Mouse (Mus musculus): ENCODE data around the gene Magi1. TPM values are rescaled to one million over a fixed set of nuclear protein-coding genes. Genes with fewer than 3 reads are reported as not detected.

Gene Magi1
- polyA plus RNA-seq, 1 experiment from 2014 or later = 11.7 TPM

DNA sequence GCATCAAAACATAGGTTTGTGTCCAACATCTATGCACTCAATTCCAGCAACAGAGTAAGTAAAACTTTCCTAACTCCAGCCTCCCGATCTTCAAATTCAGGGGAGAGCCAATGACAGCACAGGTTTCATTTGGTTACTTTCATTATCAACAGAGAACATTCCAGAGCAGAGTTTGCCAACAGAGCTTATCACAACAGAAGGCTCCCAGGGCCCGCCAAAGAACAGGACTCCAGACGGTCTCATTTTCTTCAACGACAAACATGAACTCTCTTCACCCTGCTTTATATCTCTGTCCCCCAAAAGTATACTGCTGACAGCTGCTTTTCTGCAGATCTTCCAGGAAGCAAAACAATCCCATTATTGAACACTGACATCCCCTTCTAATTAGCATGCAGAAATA lies 481.3 kb downstream of the Magi1 start:
- 28% methylated on average over 4 of the region's 4 CpGs for WGBS
- Histone ChIP-seq H3K27ac (ENCODE audit: low read depth) (no peak overlapping the region), H3K4me3 (ENCODE audit: low read depth, low read length) (no peak overlapping the region), H3K36me3 (ENCODE audit: control insufficient read depth, insufficient read depth, low read length) (no peaks in the 10 kb centered on the region), H3K9me3 (ENCODE audit: control insufficient read depth, low read length) (no peaks in the 10 kb centered on the region), H3K4me1 (replicated peaks; ENCODE audit: control insufficient read depth, insufficient read depth, low read length) (no peaks in the 10 kb centered on the region), H3K9ac (ENCODE audit: low read length) (no peak overlapping the region), H3K27me3 (replicated peaks; ENCODE audit: control insufficient read depth, insufficient read depth, low read length) (no peaks in the 10 kb centered on the region), H3K4me2 (ENCODE audit: low read length) (no peak overlapping the region)
- DNase-seq (ENCODE audit: low spot score) (no peak), ATAC-seq (replicated peaks; ENCODE audit: low FRiP score, low TSS enrichment, low read depth) (no peak)

DNA sequence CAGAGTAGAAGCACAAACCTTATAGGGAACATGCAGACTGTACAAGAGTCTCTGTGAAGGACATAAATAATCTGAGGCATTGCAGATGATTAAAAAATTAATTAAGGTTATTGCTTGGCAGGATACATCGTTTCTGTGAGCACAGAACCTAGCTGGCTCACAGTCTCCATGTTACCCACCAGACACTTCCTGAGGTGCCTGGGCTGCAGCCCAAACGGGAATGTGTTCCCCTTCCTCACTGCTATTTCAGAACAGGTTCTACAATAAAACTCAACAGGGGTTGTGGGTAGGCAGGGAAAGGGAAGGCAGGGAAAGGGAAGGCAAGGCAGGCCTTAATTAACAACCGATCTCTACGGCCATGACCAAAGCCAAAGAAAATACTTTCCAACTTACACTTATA lies 483.3 kb downstream of the Magi1 start:
- Histone ChIP-seq H3K27ac (ENCODE audit: low read depth) (no peak overlapping the region), H3K9ac (ENCODE audit: low read length) (no peak overlapping the region), H3K27me3 (replicated peaks; ENCODE audit: control insufficient read depth, insufficient read depth, low read length) (no peaks in the 10 kb centered on the region), H3K9me3 (ENCODE audit: control insufficient read depth, low read length) (no peaks in the 10 kb centered on the region), H3K4me1 (replicated peaks; ENCODE audit: control insufficient read depth, insufficient read depth, low read length) (no peaks in the 10 kb centered on the region), H3K4me2 (ENCODE audit: low read length) (no peak overlapping the region), H3K4me3 (ENCODE audit: low read depth, low read length) (no peak overlapping the region), H3K36me3 (ENCODE audit: control insufficient read depth, insufficient read depth, low read length) (no peaks in the 10 kb centered on the region)
- DNase-seq (ENCODE audit: low spot score) (no peak), ATAC-seq (replicated peaks; ENCODE audit: low FRiP score, low TSS enrichment, low read depth) (no peak)
- 72% methylated on average over 4 of the region's 4 CpGs for WGBS

DNA sequence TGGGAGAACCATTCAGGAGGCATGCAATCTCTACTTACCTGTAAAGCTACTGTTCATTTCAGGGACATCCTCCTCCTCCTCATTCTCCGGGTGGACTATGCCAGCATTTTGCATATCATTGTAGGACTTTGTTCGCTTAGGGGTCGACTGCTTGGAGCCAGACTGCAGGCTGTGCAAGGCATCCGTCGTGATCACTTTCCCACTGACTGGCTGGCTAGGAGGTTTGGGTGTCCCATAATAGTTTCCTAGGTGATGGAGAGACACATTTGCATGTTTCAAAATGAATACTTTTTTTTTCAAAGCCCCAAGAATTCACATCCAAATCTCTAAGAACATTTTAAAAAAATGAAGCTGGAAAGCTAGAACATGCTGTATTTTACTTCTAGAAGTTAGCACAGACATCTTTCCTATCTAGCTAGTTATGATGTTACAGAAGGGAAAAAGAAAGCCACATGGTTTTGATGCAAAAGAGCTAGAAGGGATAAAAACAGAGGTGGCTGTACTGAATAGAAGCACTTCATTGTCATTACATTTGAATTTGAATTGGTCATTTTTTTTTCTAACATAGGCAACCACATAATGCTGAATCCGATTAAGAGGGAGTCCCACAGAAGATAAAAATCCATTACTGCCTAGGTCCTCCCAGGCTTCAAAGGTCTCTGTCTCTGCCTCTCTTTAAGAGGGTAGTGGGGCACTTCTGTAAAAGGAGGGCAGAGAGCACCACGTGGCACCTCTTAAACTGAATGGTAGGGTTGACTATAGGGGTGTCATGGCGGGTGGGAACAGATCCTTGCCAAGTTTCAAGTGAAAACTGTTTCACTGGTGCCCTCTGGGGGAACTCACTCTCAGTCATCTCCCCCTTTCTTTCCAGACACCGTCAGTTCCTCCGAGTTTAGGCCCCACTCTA lies 491.2 kb downstream of the Magi1 start:
- H3K4me3 ChIP-seq (ENCODE audit: low read depth, low read length) = no peak overlapping the region
- ATAC-seq (replicated peaks; ENCODE audit: low FRiP score, low TSS enrichment, low read depth) (no peak), DNase-seq (ENCODE audit: low spot score) (no peak)
- no peak overlapping the region for H3K4me2 ChIP-seq (ENCODE audit: low read length)
- 87% methylated on average over 10 of the region's 10 CpGs for WGBS
- H3K4me1 ChIP-seq (replicated peaks; ENCODE audit: control insufficient read depth, insufficient read depth, low read length) = no peaks in the 10 kb centered on the region
- H3K9me3 ChIP-seq (ENCODE audit: control insufficient read depth, low read length) = no peaks in the 10 kb centered on the region
- H3K27me3 ChIP-seq (replicated peaks; ENCODE audit: control insufficient read depth, insufficient read depth, low read length) = no peaks in the 10 kb centered on the region
- H3K27ac ChIP-seq (ENCODE audit: low read depth) = no peak overlapping the region
- H3K36me3 ChIP-seq (ENCODE audit: control insufficient read depth, insufficient read depth, low read length) = no peaks in the 10 kb centered on the region
- H3K9ac ChIP-seq (ENCODE audit: low read length) = no peak overlapping the region

DNA sequence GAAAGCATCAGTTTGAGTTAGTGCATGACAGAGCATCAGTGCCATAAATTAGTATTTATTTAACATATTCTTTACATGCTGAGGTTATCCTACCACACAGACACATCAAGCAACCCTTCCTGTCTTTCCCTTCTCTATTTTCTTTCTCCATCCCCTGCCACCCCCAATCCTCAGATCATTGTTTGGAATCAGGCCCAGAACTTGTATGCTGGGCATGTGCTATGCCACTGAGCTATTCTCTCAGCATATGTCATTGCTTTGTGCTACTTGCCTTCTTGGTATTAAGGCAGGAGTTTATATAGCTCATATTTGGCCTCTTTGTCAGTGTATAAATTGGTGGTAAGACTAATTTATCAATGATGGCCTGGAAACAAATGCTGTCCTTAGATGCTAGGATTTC lies 494.0 kb downstream of the Magi1 start:
- H3K9ac ChIP-seq (ENCODE audit: low read length) = no peak overlapping the region

DNA sequence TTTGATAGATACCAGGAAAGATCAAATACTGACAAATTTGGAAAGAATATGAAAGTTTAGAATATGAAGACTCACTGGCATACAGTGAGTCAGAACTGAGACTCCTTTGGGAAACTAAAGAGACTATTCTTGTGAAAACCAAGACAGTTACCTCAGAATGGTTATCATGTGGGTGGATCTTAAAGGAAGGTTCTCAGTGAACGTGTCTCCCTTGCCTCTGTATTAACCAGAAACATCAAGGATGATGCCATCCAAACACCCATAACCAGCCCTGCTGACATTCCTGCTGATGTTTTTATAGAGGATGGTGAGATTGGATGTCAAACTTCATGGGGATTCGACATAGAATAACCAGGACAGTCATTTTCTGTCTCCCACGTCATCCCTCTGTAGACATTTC lies 496.7 kb downstream of the Magi1 start:
- Histone ChIP-seq H3K27me3 (replicated peaks; ENCODE audit: control insufficient read depth, insufficient read depth, low read length) (no peaks in the 10 kb centered on the region), H3K4me1 (replicated peaks; ENCODE audit: control insufficient read depth, insufficient read depth, low read length) (no peaks in the 10 kb centered on the region), H3K36me3 (ENCODE audit: control insufficient read depth, insufficient read depth, low read length) (no peaks in the 10 kb centered on the region), H3K9ac (ENCODE audit: low read length) (no peak overlapping the region), H3K9me3 (ENCODE audit: control insufficient read depth, low read length) (no peaks in the 10 kb centered on the region), H3K4me3 (ENCODE audit: low read depth, low read length) (no peak overlapping the region), H3K4me2 (ENCODE audit: low read length) (no peak overlapping the region), H3K27ac (ENCODE audit: low read depth) (no peak overlapping the region)
- DNase-seq (ENCODE audit: low spot score) (no peak), ATAC-seq (replicated peaks; ENCODE audit: low FRiP score, low TSS enrichment, low read depth) (no peak)
- 82% methylated on average over 3 of the region's 3 CpGs for WGBS

More for the DNA sequence above, 494.0 kb downstream of the Magi1 start:
- Histone ChIP-seq H3K27me3 (replicated peaks; ENCODE audit: control insufficient read depth, insufficient read depth, low read length) (no peaks in the 10 kb centered on the region), H3K27ac (ENCODE audit: low read depth) (no peak overlapping the region), H3K4me1 (replicated peaks; ENCODE audit: control insufficient read depth, insufficient read depth, low read length) (no peaks in the 10 kb centered on the region), H3K36me3 (ENCODE audit: control insufficient read depth, insufficient read depth, low read length) (no peaks in the 10 kb centered on the region), H3K4me2 (ENCODE audit: low read length) (no peak overlapping the region), H3K9me3 (ENCODE audit: control insufficient read depth, low read length) (no peaks in the 10 kb centered on the region), H3K4me3 (ENCODE audit: low read depth, low read length) (no peak overlapping the region)
- ATAC-seq (replicated peaks; ENCODE audit: low FRiP score, low TSS enrichment, low read depth) (no peak), DNase-seq (ENCODE audit: low spot score) (no peak)

DNA sequence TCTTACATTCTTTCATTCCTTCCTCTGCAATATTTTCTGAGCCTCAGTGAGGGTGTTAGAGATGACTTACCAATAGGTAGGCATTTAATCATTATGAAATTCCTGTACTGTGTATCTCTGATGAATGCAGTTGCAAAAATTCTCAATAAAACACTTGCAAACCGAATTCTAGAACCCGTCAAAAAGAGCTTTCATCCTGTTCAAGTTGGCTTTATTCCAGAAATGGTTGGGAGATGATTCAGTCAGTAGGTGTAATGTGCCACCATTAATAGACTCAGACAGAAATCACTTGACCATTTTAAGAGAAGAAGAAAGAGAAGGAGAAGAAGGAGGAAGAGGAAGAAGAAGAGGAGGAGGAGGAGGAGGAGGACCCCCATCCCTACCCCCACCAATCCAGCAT lies 497.5 kb downstream of the Magi1 start:
- DNase-seq (ENCODE audit: low spot score) (no peak), ATAC-seq (replicated peaks; ENCODE audit: low FRiP score, low TSS enrichment, low read depth) (no peak)
- Histone ChIP-seq H3K4me2 (ENCODE audit: low read length) (no peak overlapping the region), H3K9me3 (ENCODE audit: control insufficient read depth, low read length) (no peaks in the 10 kb centered on the region), H3K9ac (ENCODE audit: low read length) (no peak overlapping the region), H3K36me3 (ENCODE audit: control insufficient read depth, insufficient read depth, low read length) (no peaks in the 10 kb centered on the region), H3K27me3 (replicated peaks; ENCODE audit: control insufficient read depth, insufficient read depth, low read length) (no peaks in the 10 kb centered on the region), H3K27ac (ENCODE audit: low read depth) (no peak overlapping the region), H3K4me3 (ENCODE audit: low read depth, low read length) (no peak overlapping the region), H3K4me1 (replicated peaks; ENCODE audit: control insufficient read depth, insufficient read depth, low read length) (no peaks in the 10 kb centered on the region)
- 64% methylated on average over 2 of the region's 2 CpGs for WGBS

DNA sequence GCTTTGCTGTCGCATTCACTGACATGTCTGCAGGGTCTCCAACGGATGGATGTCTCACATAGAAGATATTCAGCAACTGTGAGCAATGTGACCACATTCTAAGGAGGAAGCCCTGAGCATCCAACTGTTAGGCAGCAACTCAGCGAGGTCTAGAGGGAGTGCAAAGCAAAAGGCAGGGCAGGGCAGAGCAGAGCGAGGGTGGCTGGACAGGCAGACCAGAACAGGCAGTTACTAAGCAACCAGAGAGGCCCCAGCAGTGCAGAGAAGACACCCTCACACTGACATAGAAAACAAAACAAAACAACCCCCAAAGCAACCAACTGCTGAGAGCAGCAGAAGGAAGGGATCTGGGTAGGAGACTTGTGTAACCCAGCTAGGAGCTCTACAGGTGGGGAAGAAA lies 512.6 kb downstream of the Magi1 start:
- ATAC-seq (replicated peaks; ENCODE audit: low FRiP score, low TSS enrichment, low read depth) = no peak
- Histone ChIP-seq H3K4me3 (ENCODE audit: low read depth, low read length) (no peak overlapping the region), H3K9me3 (ENCODE audit: control insufficient read depth, low read length) (peaks cover 5% of the 10 kb centered on the region; the same call in 1 of the 2 replicates), H3K27ac (ENCODE audit: low read depth) (no peak overlapping the region), H3K36me3 (ENCODE audit: control insufficient read depth, insufficient read depth, low read length) (0 out of 2 replicates have a peak, but pooled peaks cover 4% of the 10 kb centered on the region), H3K9ac (ENCODE audit: low read length) (no peak overlapping the region), H3K27me3 (replicated peaks; ENCODE audit: control insufficient read depth, insufficient read depth, low read length) (no peaks in the 10 kb centered on the region), H3K4me2 (ENCODE audit: low read length) (no peak overlapping the region), H3K4me1 (replicated peaks; ENCODE audit: control insufficient read depth, insufficient read depth, low read length) (no peaks in the 10 kb centered on the region)
- 55% methylated on average over 4 of the region's 4 CpGs for WGBS
- DNase-seq (ENCODE audit: low spot score) = no peak

DNA sequence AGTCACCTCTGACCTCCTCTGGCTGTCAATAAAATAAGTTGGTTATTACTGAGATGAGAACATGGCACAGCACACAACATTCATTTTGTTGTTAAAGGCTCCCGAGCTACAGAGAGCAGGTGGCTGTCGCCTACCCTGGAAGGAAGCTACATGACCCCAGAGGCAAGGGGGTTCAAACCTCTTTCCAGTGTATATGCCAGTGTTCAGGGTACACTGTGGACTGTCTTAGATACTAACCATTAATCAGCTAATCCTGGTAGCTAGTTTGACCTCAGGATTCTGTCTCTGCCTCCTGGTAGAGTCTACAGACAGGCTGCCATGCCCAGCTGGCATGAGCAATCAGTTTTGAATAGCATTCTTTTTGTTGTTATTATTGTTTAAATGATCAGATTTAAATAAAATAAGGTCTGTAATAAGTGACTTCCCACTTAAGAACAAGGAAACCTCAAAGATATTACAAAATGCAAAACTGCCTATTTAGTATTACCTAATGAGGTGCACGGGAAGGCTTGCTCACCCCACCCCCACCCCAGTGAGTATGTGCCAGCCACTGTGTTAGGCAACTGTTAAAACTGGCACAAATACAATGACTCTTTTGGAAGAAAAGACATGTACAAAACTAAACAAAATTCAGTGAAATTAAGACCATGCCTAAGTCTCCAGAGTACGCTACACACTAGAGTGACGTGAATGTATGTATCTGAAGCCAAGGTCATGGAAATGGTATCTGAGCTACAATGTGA lies 513.3 kb downstream of the Magi1 start:
- peaks cover 5% of the 10 kb centered on the region; the same call in 1 of the 2 replicates for H3K9me3 ChIP-seq (ENCODE audit: control insufficient read depth, low read length)
- H3K27ac ChIP-seq (ENCODE audit: low read depth) = no peak overlapping the region
- 84% methylated on average over 5 of the region's 5 CpGs for WGBS
- no peak for DNase-seq (ENCODE audit: low spot score)
- H3K4me2 ChIP-seq (ENCODE audit: low read length) = no peak overlapping the region
- H3K36me3 ChIP-seq (ENCODE audit: control insufficient read depth, insufficient read depth, low read length) = 0 out of 2 replicates have a peak, but pooled peaks cover 4% of the 10 kb centered on the region
- no peak for ATAC-seq (replicated peaks; ENCODE audit: low FRiP score, low TSS enrichment, low read depth)
- H3K4me3 ChIP-seq (ENCODE audit: low read depth, low read length) = no peak overlapping the region
- H3K27me3 ChIP-seq (replicated peaks; ENCODE audit: control insufficient read depth, insufficient read depth, low read length) = no peaks in the 10 kb centered on the region
- H3K9ac ChIP-seq (ENCODE audit: low read length) = no peak overlapping the region
- H3K4me1 ChIP-seq (replicated peaks; ENCODE audit: control insufficient read depth, insufficient read depth, low read length) = no peaks in the 10 kb centered on the region
